Mouse (Mus musculus): ENCODE measurements around the gene Pex5l. TPM values are rescaled to one million over a fixed set of nuclear protein-coding genes. Genes with fewer than 3 reads are reported as not detected.

Gene Pex5l
- total RNA-seq, 2 experiments from 2014 or later = 291 to 295 TPM

DNA sequence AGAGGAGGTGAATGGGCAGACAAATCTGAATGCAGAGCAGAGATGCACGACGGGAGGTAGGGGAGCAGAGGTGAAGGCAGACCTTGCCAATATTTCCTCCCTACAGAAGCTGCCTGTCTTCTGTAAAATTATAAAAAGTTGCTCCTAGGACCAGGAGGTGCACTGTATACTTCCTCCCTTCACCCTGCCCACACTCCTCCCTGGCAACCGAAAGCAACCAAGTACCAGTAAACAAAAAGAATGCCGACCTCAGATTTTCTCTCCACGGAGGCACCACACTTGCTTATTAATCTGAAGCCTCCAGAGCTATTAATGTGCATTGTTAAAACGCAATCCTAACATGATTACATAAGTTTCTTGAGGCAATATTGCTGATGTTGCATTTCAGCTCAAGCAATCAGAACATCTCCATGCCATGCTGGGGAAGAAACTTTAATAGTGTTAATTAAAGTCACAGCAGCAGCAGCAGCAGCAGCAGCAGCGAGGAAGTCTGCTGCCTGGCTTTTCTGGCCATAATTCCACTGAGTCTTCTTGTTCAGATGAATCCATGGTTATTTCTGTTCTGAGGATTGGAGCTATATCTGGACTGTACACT is 82.6 kb downstream of the Pex5l start:
- no peak overlapping the region for H3K4me3 ChIP-seq
- TF ChIP-seq CTCF (conservative IDR thresholded peaks at IDR 0.05) = no peak
- no peak for DNase-seq (ENCODE audit: low spot score in 2 of 2)
- peak overlapping the region; percentile 44 for H3K27ac ChIP-seq

DNA sequence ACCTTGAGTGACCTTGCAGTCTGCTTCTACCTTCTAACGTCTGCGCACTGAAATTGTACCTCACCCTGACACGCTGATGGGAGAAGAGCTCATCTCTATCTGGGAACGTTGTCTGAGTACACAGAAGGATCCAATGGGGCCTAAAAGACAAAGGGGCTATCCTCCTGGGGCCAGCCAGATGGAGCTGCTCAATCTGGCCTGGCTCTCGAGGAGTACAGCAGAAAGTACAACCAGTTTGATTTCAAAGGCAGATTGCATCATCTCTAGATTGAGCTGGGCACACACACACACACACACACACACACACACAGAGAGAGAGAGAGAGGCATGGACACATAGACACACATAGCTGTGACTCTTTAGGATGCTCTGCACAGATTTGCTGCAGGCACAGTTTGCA is 94.7 kb downstream of the Pex5l start:
- DNase-seq (ENCODE audit: low spot score in 2 of 2) = no peak
- TF ChIP-seq CTCF (conservative IDR thresholded peaks at IDR 0.05) = no peak
- H3K4me3 ChIP-seq = no peak overlapping the region
- peak overlapping the region; percentile 11; the same call in 1 of the 2 replicates for H3K27ac ChIP-seq

DNA sequence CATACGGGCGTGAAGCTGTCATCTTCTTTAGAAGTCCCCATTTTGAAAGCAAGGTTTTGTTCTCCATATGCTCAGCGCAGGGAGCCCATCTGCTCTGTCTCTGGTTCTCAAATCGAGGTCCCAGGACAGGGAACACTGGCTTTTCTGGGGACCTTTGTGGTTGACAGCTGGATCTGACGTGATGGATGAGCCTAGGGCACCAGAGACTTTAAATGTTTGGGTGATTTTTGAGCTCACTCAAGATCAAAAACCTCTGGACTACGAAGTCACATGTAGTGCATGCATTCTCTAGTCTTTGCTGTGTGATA is 98.3 kb downstream of the Pex5l start:
- Histone ChIP-seq H3K27ac (peak overlapping the region; percentile 36; the same call in 1 of the 2 replicates), H3K4me3 (no peak overlapping the region)
- no peak for TF ChIP-seq CTCF (conservative IDR thresholded peaks at IDR 0.05)
- no peak for DNase-seq (ENCODE audit: low spot score in 2 of 2)

DNA sequence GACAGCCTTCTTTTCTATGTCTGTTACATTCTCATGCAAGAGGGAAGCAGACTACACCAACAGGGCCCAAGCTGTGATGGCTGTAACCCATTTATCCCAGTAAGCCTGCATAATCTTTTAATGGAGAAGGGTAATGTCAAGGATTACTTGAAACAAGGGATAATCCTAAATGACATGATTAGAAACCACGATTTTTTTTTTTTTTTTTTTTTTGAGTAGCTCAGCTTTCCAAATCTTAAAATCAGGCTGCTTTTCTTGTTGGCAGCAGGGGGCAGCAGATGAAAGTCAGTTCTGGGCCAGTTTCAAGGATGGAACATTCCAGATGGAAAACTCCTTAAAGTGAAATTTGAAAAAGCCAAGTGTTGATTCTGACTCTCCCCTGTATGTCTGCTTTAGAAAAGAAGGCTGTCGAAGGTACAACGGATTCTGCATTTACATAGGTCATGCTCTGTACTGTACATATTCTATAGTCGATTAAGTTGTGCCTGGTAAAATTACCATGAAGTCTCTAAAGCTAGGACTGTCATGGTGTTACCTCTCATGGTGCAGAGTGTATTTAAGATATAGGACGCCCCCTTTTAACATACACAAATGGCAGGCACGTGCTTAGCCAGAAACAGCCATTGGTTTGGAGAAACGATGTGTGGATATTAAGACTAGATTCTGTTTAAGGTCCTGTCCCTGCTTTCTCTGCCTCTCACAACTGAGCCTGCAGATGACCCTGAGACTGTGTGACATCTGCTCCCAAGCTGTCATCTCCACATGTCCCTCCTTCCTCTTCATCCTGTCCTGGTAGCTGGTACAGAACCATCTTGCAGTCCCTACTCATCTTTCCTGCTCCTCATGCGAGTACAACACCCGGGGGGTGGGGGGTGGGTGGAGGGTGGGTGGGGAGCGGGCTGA is 98.9 kb downstream of the Pex5l start:
- peak overlapping the region; percentile 53; the same call in 1 of the 2 replicates for H3K27ac ChIP-seq
- H3K4me3 ChIP-seq = no peak overlapping the region
- no peak for DNase-seq (ENCODE audit: low spot score in 2 of 2)
- peak; percentile 71 for TF ChIP-seq CTCF (conservative IDR thresholded peaks at IDR 0.05)

DNA sequence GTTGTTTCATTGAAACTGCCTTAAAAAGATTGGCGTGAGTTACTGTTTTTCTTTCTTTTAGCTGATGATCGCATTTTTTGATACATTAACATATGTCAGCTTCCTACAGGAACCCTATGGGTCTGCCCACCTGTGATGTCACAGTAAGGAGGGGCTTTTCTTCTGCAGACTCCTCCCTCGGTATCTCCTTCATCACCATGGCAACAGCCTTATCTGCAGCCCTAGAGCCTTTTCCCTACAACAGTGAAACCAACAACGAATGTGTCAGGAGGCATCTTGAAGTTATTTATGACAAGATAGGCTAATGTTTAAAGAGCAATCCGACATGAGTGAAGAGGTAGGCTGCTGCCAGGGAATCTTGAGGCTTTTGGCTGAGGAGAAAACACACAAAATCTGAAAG is 118.5 kb downstream of the Pex5l start:
- TF ChIP-seq CTCF (conservative IDR thresholded peaks at IDR 0.05) = no peak
- Histone ChIP-seq H3K4me3 (no peak overlapping the region), H3K27ac (peak overlapping the region; percentile 23; the same call in 1 of the 2 replicates)
- peak in 1 of 2 experiments; percentile 39 for DNase-seq (ENCODE audit: low spot score in 2 of 2)

DNA sequence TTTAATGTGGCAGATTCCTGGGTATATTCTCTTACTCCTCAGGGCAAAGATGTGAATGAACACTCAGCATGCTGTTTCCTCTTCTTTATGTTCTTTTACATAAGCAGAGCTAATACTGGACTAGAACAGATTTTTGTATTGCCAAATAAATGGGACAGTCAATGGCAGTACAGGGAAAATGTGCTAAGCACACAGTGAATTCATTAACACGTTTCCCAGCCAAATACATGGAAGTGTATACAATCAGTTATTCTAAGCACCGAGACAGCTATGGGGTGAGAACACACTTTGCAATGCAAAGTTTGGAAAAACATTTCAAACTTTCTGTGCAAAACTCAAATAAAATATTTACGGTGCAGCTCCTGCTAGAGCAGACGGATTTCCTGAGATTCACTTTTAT is 139.1 kb downstream of the Pex5l start:
- TF ChIP-seq CTCF (conservative IDR thresholded peaks at IDR 0.05) = no peak
- DNase-seq (ENCODE audit: low spot score in 2 of 2) = no peak
- Histone ChIP-seq H3K4me3 (no peak overlapping the region), H3K27ac (no peak overlapping the region)

DNA sequence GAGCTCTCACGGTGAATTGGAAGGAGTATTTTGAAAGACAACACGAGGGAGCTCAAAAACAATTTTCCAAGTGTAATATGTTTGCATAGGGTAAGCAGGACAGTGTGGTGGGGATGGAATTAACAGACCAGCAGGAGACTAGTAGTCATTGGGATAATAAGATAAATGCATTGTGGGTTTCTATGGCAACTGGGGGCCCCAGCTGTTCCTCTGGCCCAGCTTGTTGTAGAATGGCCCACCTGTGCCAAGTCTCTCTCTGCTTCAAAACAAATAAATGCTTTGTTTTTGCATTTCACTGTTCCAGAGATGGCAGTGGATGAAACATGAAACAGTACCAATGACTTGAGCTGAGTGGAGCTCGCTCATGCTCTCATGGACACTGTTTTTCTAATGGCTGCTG is 141.3 kb downstream of the Pex5l start:
- no peak for TF ChIP-seq CTCF (conservative IDR thresholded peaks at IDR 0.05)

DNA sequence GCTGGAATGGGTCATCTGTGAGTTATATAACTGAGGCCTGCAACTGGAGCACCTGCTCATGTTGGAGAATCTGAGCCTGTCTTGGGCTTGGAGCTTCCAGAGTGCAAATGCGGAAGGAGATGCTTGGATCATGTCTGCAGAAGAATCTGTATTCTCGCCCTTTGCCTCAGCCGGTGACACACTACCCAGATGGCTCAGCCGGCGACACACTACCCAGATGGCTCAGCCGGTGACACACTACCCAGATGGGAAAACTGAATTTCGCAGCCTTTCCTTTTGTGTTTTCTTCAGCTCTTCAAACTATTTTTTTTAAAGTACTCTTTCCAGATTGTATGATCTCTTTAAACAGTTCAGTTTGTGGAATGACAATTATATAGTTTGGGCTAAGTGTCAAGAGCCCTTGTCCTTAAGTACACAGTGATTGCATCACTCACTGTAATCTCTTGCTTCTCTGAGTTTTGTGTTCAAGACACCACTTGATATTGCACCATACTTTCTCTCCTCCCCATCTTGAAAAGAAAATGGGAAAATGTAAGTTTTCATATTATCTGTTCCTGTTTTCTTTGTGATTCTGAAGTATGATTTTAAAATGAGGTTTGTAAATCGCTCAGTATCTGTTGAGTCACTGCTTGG is 142.5 kb downstream of the Pex5l start:
- Histone ChIP-seq H3K27ac (peak overlapping the region; percentile 63), H3K4me3 (no peak overlapping the region)
- TF ChIP-seq CTCF (conservative IDR thresholded peaks at IDR 0.05) = no peak
- DNase-seq (ENCODE audit: low spot score in 2 of 2) = peak; percentile 27 to 52

More for the DNA sequence above, 141.3 kb downstream of the Pex5l start:
- Histone ChIP-seq H3K4me3 (no peak overlapping the region), H3K27ac (peak overlapping the region; percentile 63)
- peak; percentile 42 to 51 for DNase-seq (ENCODE audit: low spot score in 2 of 2)

DNA sequence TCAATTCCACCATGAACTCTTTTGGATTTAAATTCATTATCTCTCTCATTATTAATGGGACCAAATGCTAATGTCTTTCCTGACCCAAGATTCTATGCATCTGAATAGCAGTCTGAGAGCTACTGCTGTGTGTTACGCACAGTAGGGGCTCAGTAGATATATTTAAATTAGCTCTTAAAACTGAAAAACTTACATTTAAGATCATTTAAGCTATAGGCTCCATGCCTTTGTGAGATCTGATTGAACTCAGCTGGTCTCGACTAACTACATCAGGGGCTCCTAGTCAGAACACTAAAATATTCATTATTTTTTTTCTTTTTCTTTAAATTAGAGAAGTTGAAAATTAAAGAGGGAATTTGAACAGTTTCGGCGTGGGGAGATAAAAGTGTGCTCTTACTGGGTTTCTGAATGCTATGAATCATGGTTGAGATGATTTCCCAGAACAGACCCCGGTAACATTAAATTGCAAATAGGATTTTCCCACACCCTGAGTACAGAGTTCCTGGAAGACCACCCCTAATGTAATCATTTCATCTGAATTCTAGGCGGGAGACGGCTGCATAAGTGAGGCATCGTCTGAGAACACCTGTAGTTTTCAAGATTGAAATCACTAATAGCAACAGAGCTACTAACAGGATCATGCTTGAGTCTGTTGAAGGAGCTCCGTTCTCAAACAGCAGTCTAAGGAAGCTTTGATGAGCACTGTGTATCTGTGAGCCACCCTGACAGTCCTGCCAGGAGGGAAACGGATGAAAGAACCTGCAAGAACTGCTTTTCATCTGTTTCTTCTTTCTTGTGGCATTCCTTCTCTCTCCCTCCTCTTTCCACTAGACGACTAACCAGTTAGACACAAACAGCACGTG is 151.1 kb downstream of the Pex5l start:
- no peak overlapping the region for H3K27ac ChIP-seq
- H3K4me3 ChIP-seq = no peak overlapping the region
- TF ChIP-seq CTCF (conservative IDR thresholded peaks at IDR 0.05) = no peak
- no peak for DNase-seq (ENCODE audit: low spot score in 2 of 2)

DNA sequence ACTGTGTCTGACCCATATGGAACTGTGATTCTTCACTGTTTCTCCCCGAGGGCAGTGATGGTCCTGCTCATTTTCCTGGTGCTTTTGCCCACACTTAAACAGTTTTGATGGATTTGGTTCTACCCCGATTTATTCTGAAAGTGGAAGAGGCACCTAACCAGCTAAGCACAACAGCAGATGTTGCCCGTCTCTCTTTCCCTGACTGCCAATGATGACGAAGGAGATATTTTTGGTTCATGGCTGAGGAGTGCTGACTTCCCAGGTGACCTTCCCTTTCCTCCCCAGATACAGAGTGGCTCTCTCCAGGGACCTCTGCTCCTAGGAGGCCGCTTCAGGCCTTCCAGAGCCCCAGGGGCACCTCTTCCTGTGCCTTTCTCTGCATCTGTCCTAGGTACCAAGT is 155.2 kb downstream of the Pex5l start:
- no peak for DNase-seq (ENCODE audit: low spot score in 2 of 2)
- 0 out of 2 replicates have a peak overlapping the region, but pooled peaks have one; percentile 40 for H3K27ac ChIP-seq
- no peak for TF ChIP-seq CTCF (conservative IDR thresholded peaks at IDR 0.05)

DNA sequence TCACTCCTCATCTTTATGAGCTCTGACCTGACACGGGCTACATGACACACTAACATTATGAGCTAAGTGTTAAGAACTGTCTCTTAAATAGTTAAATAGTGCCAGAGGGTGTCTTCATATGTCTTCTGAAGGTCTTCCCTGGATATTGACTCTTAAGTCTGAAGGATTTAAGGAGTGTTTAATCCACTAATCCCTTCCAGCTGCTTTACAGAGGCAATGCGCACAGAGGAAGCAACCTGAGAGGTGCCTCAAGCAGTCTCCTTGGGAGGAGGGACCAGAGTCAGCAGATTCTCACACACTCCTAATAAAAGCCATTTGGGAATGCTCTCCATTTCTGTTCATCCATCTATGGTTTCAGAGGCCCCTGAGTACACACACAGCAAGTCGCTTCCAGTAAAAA is 157.9 kb downstream of the Pex5l start:
- Histone ChIP-seq H3K27ac (no peak overlapping the region), H3K4me3 (no peak overlapping the region)
- DNase-seq (ENCODE audit: low spot score in 2 of 2) = no peak
- TF ChIP-seq CTCF (conservative IDR thresholded peaks at IDR 0.05) = no peak

More for the DNA sequence above, 155.2 kb downstream of the Pex5l start:
- no peak overlapping the region for H3K4me3 ChIP-seq

DNA sequence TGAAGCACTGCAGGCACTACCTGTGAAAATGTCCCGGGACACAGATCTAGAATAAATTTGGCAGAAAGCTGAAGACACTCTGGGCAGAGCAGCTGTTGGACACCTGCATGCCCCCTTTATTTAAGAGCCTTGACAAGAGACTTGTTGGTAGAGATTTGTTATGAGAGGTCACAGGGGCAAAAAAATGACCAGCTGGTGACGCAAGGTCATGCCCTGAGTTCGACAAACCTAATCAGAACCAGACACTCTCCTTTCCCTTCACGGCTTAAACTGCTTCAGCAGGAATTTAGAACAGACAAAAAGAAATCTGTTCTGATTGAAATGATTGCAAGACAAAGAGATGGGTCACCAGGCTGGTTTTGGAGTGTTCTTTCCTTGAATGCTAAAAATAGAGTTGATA is 163.1 kb downstream of the Pex5l start:
- no peak for DNase-seq (ENCODE audit: low spot score in 2 of 2)

More for the DNA sequence above, 163.1 kb downstream of the Pex5l start:
- TF ChIP-seq CTCF (conservative IDR thresholded peaks at IDR 0.05) = no peak
- Histone ChIP-seq H3K27ac (no peak overlapping the region), H3K4me3 (no peak overlapping the region)

Measured in layer of hippocampus, adult 2 months (tissue).